Mouse (Mus musculus) gastrocnemius, postnatal 14 days (tissue): Measurements from ENCODE around the gene Cluh. TPM values are rescaled to one million over a fixed set of nuclear protein-coding genes. Genes with fewer than 3 reads are reported as not detected.

Source experiments
- DNase-seq: peaks from one replicate; pipeline ENCODE4 v3.0.0; 2021; ENCODE audit warnings: mixed read lengths
- intact Hi-C: fragments of 180-260 bp; cut with DNase I; formaldehyde crosslinking; loops from one replicate; pipeline ENCODE4 v1.15.1; 2025; ENCODE audit warnings: low total_unique reads
- total RNA-seq, 2 experiments: library from RNA; stranded (reverse); gene quantifications; 2 replicates each; pipeline ENCODE4 v1.2.3; 2021

Cluh gene
- total RNA-seq, 2 experiments from 2014 or later, result 82.1 to 89.8 TPM

DNA sequence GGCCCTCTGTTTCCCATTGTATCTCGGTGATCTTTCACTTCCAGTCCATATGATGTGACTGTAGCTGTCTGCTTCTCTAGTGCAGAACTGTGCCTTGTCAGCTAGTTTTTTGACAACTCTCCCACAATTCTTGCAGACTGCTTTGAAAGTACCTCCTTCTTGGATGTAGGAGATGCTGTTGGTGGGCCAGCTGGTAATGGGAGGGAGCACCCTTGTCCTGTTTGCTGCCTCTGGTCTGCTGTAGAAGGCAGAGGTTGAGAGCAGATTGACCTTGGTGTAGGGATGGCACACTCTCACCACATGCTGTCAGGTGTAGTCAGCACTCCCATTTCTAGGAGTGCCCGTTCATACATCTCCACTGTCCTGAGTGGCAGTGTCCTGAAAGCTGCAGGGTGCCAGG, 19.7 kb downstream of the Cluh start:
- no peak for DNase-seq
- intact Hi-C loops, result no loop called here

DNA sequence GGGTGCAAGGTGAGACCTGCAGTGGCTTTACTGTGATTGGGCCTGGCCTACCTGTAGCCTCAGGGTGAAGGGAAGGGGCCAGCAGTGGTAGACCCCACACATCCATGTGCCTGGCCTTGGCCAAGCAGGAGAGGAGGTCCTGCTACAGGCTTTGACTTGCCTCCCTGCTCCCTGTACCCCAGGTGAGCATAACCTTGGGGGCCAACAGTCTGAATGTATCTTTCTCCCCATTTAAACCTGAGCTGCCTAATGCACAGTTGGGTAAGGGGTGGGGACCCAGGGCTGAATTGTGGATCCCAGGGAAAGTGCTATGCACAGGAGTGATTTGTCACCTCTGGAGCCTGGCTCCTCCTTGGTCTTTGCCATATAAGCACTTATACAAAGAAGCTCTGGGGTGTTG, 20.9 kb downstream of the Cluh start:
- intact Hi-C loops, result no loop called here
- no peak for DNase-seq

GRCm38 (mm10) chr11:74671013-74671412, 21.7 kb downstream of the Cluh start:
- intact Hi-C loops, result no loop called here
- DNase-seq, result no peak

- DNase-seq, result no peak
Observed at GRCm38 (mm10) chr11:74671839-74672238, 22.5 kb downstream of the Cluh start.

GRCm38 (mm10) chr11:74672901-74673513, 23.7 kb downstream of the Cluh start:
- no peak for DNase-seq
- intact Hi-C loops, result no loop called here

More at GRCm38 (mm10) chr11:74671839-74672238, 22.5 kb downstream of the Cluh start:
- intact Hi-C loops, result no loop called here

DNA sequence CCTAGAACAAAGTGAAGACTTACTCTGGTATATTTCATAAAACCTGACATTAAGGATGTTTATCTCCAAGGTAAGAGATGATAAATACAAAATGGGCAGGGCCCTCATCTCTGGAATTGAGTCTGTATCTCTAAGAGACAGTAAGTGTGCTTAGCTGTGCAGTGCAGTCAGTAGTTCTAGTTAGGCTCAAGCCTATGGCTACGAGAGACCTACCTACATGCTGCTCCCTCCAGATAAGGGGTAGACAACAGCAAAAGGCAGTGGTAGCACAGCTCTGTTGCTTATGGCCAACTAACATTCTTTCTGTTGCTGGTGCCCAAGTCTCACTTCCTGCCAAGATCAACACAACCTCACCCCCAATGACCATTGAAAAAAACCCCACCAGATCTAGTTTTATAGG, 24.3 kb downstream of the Cluh start:
- DNase-seq, result no peak
- intact Hi-C loops, result no loop called here

GRCm38 (mm10) chr11:74674713-74675112, 25.4 kb downstream of the Cluh start:
- DNase-seq, result no peak
- intact Hi-C loops, result no loop called here

DNA sequence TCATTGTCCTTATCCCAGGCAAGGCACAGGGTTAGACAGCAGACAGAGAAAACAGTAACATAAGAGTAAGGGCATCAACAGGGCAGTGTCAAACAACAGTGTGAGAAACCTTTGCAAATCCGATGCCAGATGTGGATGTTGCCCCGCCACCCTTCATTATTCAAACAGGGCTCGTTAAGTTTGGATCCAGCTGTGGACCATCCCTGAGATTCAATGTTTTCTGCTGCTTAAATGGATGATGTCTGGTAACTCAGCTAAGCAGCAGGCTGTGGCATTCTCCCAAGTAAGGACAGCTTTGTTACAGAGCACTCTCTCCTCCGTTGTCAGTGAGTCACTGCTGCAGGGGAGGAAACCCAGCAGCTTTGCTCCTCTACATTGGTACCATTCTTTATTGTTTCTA, 25.9 kb downstream of the Cluh start:
- intact Hi-C loops, result no loop called here
- no peak for DNase-seq

GRCm38 (mm10) chr11:74692151-74692550, 42.9 kb downstream of the Cluh start:
- DNase-seq, result no peak
- intact Hi-C loops, result no loop called here

GRCm38 (mm10) chr11:74699505-74699904, 50.2 kb downstream of the Cluh start:
- no peak for DNase-seq
- intact Hi-C loops, result no loop called here

- no peak for DNase-seq
- intact Hi-C loops, result no loop called here
Observed at GRCm38 (mm10) chr11:74704068-74704467, 54.8 kb downstream of the Cluh start.

GRCm38 (mm10) chr11:74708781-74709180, 59.5 kb downstream of the Cluh start:
- intact Hi-C loops, result no loop called here
- no peak for DNase-seq

- intact Hi-C loops, result no loop called here
- DNase-seq, result no peak
Observed at GRCm38 (mm10) chr11:74710671-74711070, 61.4 kb downstream of the Cluh start.

DNA sequence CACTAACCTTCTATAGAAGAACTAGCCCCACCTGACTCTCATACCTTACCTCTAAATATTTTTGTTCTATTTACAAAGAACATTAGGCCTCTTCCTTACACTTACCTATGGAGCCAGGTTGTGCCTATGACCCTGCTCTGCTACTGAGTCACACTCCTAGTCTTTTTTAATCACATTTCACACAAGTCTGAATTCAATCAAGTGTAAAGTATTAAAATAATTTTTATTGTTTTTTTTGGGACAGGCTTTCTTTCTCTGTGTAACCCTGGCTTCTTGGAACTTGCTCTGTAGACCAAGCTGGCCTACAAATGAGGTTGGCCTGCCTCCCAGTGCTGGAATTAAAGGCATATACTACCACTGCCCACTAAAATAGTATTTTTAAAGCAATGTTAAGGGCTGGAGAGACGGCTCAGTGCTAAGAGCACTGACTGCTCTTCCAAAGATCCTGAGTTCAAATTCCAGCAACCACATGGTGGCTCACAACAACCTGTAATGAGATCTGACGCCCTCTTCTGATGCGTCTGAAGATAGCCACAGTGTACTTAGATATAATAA, 66.8 kb downstream of the Cluh start:
- DNase-seq, result peak; percentile 28
- intact Hi-C loops, result no loop called here

Other genes starting within 250 kb of the Cluh start
- gene Rap1gap2, start 38.6 kb upstream of the Cluh start, total RNA-seq, result 1 to 10 TPM; 9.9 to 10.0 TPM
- gene Ccdc92b, start 29.9 kb upstream of the Cluh start, total RNA-seq, result under 1 TPM; 0.09 to 0.12 TPM
- 100 to 1,000 TPM in 1 of 2 experiments, 10 to 100 TPM in 1; 96.6 to 101 TPM for gene Pafah1b1, start 75.2 kb downstream of the Cluh start, total RNA-seq
- gene Mettl16, start 121.3 kb downstream of the Cluh start, total RNA-seq, result 1 to 10 TPM; 8.5 to 9.2 TPM
- gene Mnt, start 181.4 kb downstream of the Cluh start, total RNA-seq, result 1 to 10 TPM; 5.4 to 6.1 TPM
- gene Sgsm2, start 247.6 kb downstream of the Cluh start, total RNA-seq, result 1 to 10 TPM; 2.7 to 3.7 TPM
- 10 to 100 TPM; 20.9 to 25.4 TPM for gene Tsr1, start 248.6 kb downstream of the Cluh start, total RNA-seq